ENCODE assay signal across 8 mouse cellular contexts in genomic region chr6:51432535-51433397, GRCm38 (mm10). TPM values are rescaled to one million over a fixed set of nuclear protein-coding genes. Genes with fewer than 3 reads are reported as not detected.
DNase-seq lines count a peak whose midpoint lies in the region; ATAC-seq and TF ChIP-seq lines count a peak whose summit lies in the region.

TSS of gene Nfe2l3 (plus strand) at chr6:51432670.

- peak; percentile 30 to 39 for DNase-seq in cerebellum, adult 2 months
- peak; percentile 34 to 61 for DNase-seq in cerebellum, postnatal 25 days
- DNase-seq in kidney, adult 9 months = peak; percentile 28
- peak; percentile 37 to 59 (median 44) for DNase-seq in liver, embryonic 14.5 days (ENCODE audit: low read depth in 3 of 3, low spot score in 3 of 3)
- DNase-seq in natural killer cell, adult 2 months (ENCODE audit: low spot score in 2 of 2) = peak; percentile 49 to 61
- peak; percentile 82 for DNase-seq in testis, postnatal 10 days (ENCODE audit: low spot score)

- H3K4me1 ChIP-seq in cerebellum, adult 2 months (ENCODE audit: control insufficient read depth, insufficient read depth, low read length) = no peaks in the 10 kb centered on the region
- H3K4me1 ChIP-seq in liver, embryonic 14.5 days (replicated peaks; ENCODE audit: control insufficient read depth in 2 of 2, insufficient read depth in 2 of 2, low read length in 1 of 2) = peaks cover 0 to 6% of the 10 kb centered on the region in 2 experiments; a peak in 3 of 4 replicates

- peak within 1 kb of the TSS; percentile 65 for H3K4me2 ChIP-seq in liver, embryonic 14.5 days (ENCODE audit: low read depth)

- H3K27me3 ChIP-seq in cerebellum, adult 2 months (ENCODE audit: control insufficient read depth, insufficient read depth, low read length) = no peaks in the 10 kb centered on the region; the same call in 1 of the 2 replicates
- H3K27me3 ChIP-seq in liver, embryonic 14.5 days (ENCODE audit: control insufficient read depth, insufficient read depth, low read length) = peaks cover 42% of the 10 kb centered on the region

- ATAC-seq in cerebellum, adult (ENCODE audit: insufficient number of reproducible peaks, low FRiP score, low TSS enrichment) = no peak
- peak; percentile 79 for ATAC-seq in granulocyte monocyte progenitor cell, adult 5-6 weeks (replicated peaks; ENCODE audit: poor library complexity, severe bottlenecking)
- peak; percentile 92 for ATAC-seq in liver, embryonic 14.5 days (ENCODE audit: insufficient read depth)

- H3K4me3 ChIP-seq in cerebellum, adult 2 months (replicated peaks; ENCODE audit: insufficient read depth, low read depth, low read length) = peak within 1 kb of the TSS; percentile 34
- peak within 1 kb of the TSS; percentile 7 to 46; a peak in 3 of 4 replicates for H3K4me3 ChIP-seq in liver, embryonic 14.5 days (ENCODE audit: insufficient read depth in 1 of 2, low read depth in 2 of 2, low read length in 2 of 2)

- WGBS in cerebellum, adult 2 months = 1% methylated on average over 74 of the region's 74 CpGs
- WGBS in liver, embryonic 14.5 days (ENCODE audit: insufficient replicate concordance) = 2% methylated on average over 74 of the region's 74 CpGs

- TF ChIP-seq EP300 in liver, embryonic 14.5 days (IDR thresholded peaks at IDR 0.05; ENCODE audit: low read depth) = no peak

- H3K9ac ChIP-seq in liver, embryonic 14.5 days (replicated peaks) = no peak within 1 kb of the TSS

- H3K36me3 ChIP-seq in liver, embryonic 14.5 days (replicated peaks; ENCODE audit: control insufficient read depth, insufficient read depth, low read depth) = no peaks in the 10 kb centered on the region

- TF ChIP-seq POLR2A in cerebellum, adult 2 months (IDR thresholded peaks at IDR 0.05; ENCODE audit: borderline replicate concordance, insufficient read depth, low read length) = no peak

- no peaks in the 10 kb centered on the region for H3K9me3 ChIP-seq in liver, embryonic 14.5 days (ENCODE audit: control insufficient read depth, low read length)

- no peak within 1 kb of the TSS for H3K27ac ChIP-seq in cerebellum, adult 2 months (ENCODE audit: insufficient read depth, low read length)
- no peak within 1 kb of the TSS for H3K27ac ChIP-seq in liver, embryonic 14.5 days

- TF ChIP-seq CTCF in cerebellum, adult 2 months (IDR thresholded peaks at IDR 0.05; ENCODE audit: borderline replicate concordance, insufficient read depth, low read depth, low read length) = no peak
- TF ChIP-seq CTCF in liver, embryonic 14.5 days (IDR thresholded peaks at IDR 0.05; ENCODE audit: low read depth) = no peak

RNA-seq across cellular contexts. Expression of gene Nfe2l3, which starts in this region (rescaled TPM):
- 5.1 and 6.2 TPM in 2 replicates for polyA plus RNA-seq in cerebellum, adult 2 months (2012; rRNA removed)
- total RNA-seq in granulocyte monocyte progenitor cell, adult 5-6 weeks (2014; fragmentation: Nextera tagmentation) = not detected in 2 replicates
- total RNA-seq in granulocyte monocyte progenitor cell, adult 5-6 weeks (2017) = 0.73 TPM in 1 of 2 replicates, not detected in the other
- polyA plus RNA-seq in liver, embryonic 14.5 days (2012; rRNA removed) = 0.11 and 0.13 TPM in 2 replicates
- 0.10 and 0.20 TPM in 2 replicates for polyA plus RNA-seq in liver, embryonic 14.5 days (2014; fragmentation: Nextera tagmentation; extraction: Ambion mirVana)

Comparison
In these comparisons a context has a peak if more than half of its experiments do, and no peak if none do; other contexts are left out.
1. Peak in ATAC-seq in granulocyte monocyte progenitor cell, adult 5-6 weeks; RNA of the gene not detected or under 1 TPM.
2. Peak in DNase-seq, ATAC-seq, H3K4me3 ChIP-seq and H3K4me2 ChIP-seq in liver, embryonic 14.5 days; RNA of the gene not detected or under 1 TPM.
3. DNase-seq: peak in every context shown above with its lines; median percentile 82 in testis, postnatal 10 days; 55 in natural killer cell, adult 2 months; 48 in cerebellum, postnatal 25 days; 44 in liver, embryonic 14.5 days; 34 in cerebellum, adult 2 months; 28 in kidney, adult 9 months.